Mouse (Mus musculus): Measurements from ENCODE around the gene Klhl2.

- TF ChIP-seq MEF2A (IDR thresholded peaks at IDR 0.05; ENCODE audit: extremely low read depth, insufficient replicate concordance, low read depth, low read length, poor library complexity, severe bottlenecking), result no peak
- TF ChIP-seq GATA1 (IDR thresholded peaks at IDR 0.05; ENCODE audit: low read depth, low read length), result no peak
- TF ChIP-seq MAX (IDR thresholded peaks at IDR 0.05; ENCODE audit: low read length), result no peak
- TF ChIP-seq CTCF (IDR thresholded peaks at IDR 0.05 in 2 of 3, conservative IDR thresholded peaks at IDR 0.05 in 1 of 3; ENCODE audit: control insufficient read depth in 1 of 3, insufficient read depth in 1 of 3, low read depth in 2 of 3, low read length in 3 of 3, poor library complexity in 1 of 3, severe bottlenecking in 1 of 3), result no peak
- no peak for TF ChIP-seq EP300 (IDR thresholded peaks at IDR 0.05; ENCODE audit: low read depth in 1 of 2, low read length in 2 of 2)
- TF ChIP-seq NELFE (IDR thresholded peaks at IDR 0.05; ENCODE audit: low read depth, low read length), result no peak
- TF ChIP-seq POLR2AphosphoS5 (IDR thresholded peaks at IDR 0.05; ENCODE audit: borderline replicate concordance, low read depth, low read length), result no peak
- TF ChIP-seq TCF12 (IDR thresholded peaks at IDR 0.05; ENCODE audit: low read depth, low read length), result no peak
- TF ChIP-seq POLR2A (IDR thresholded peaks at IDR 0.05; ENCODE audit: control insufficient read depth in 1 of 2, insufficient read depth in 1 of 2, low read depth in 1 of 2, low read length in 2 of 2, poor library complexity in 1 of 2), result no peak
- TF ChIP-seq TBP (IDR thresholded peaks at IDR 0.05; ENCODE audit: low read depth, low read length), result no peak
- no peak for TF ChIP-seq UBTF (IDR thresholded peaks at IDR 0.05; ENCODE audit: borderline replicate concordance, insufficient read depth, low read depth, low read length)
Measured at GRCm38 (mm10) chr8:64797751-64798150, 52.1 kb downstream of the Klhl2 start.
